Mouse (Mus musculus) ES-E14 (cell line): ENCODE data around the gene Nup153.

Source experiments
- MAFK ChIP-seq: IDR thresholded peaks from 2 replicates; pipeline ENCODE4 v1.6.1; 2014; ENCODE audit warnings: mild to moderate bottlenecking, low read depth, low read length, inconsistent platforms; ENCODE audit not compliant: insufficient read depth
- ZNF384 ChIP-seq: IDR thresholded peaks from 2 replicates; pipeline ENCODE4 v1.6.1; 2012; ENCODE audit warnings: low read depth, low read length, inconsistent platforms

- no peak for TF ChIP-seq ZNF384
- no peak for TF ChIP-seq MAFK
Measured at GRCm38 (mm10) chr13:46752566-46753229, 25.0 kb upstream of the Nup153 start.
